Mouse (Mus musculus) olfactory bulb, adult 2 months (tissue): ENCODE results near the gene Unc5cl.

Experiments
- CTCF ChIP-seq: fragments of 200-500 bp; IDR thresholded peaks from 2 replicates; pipeline ENCODE4 v1.5.1; 2012; ENCODE audit warnings: low read depth, mild to moderate bottlenecking, low read length, moderate library complexity; ENCODE audit not compliant: insufficient read depth
- POLR2A ChIP-seq: fragments of 200-500 bp; IDR thresholded peaks from 2 replicates; pipeline ENCODE4 v1.6.1; 2012; ENCODE audit warnings: mild to moderate bottlenecking, low read depth, low read length, moderate library complexity; ENCODE audit not compliant: insufficient read depth

DNA sequence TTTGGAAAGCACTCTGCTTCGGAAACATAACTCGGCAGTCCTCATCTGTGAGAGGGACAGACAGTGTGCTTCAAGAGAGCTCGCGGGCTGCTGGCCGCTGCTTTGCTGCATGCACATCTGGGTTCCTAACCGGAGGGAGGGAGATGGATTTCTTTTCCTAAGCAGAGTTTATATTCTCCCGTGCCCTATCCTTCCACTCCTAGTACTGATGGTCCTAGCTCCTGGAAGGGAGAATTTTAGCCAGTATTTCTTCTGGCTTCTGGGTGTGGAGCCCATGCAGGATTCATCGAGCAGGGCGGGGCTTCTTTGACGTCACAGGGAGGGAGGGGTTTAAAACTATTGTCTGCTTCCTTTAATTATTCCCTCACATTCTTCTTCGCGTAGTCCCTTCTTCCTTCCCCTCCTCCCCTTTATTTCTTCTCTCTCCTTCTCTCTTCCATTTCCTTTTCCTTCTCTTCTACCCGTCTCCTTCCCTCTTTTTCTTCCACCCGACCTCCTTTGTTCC lies 127.8 kb downstream of the Unc5cl start:
- TF ChIP-seq CTCF (no peak), POLR2A (no peak)
